Mouse (Mus musculus) intestine, postnatal 0 days (tissue): ENCODE measurements around the gene Dnlz. TPM values are rescaled to one million over a fixed set of nuclear protein-coding genes. Genes with fewer than 3 reads are reported as not detected.

Experiments used
- ATAC-seq: fragments of 200-750 bp; cut with Nextera tagmentation; 2 replicates; pipeline ENCODE4 v1.8.0; 2017; ENCODE audit warnings: mild to moderate bottlenecking, moderate TSS enrichment, moderate library complexity
- H3K27ac ChIP-seq: fragments of 300-500 bp; sonication (generic); 2 replicates; pipeline ENCODE4 v1.5.1; 2014; ENCODE audit warnings: mild to moderate bottlenecking, low read depth, low read length, moderate library complexity
- H3K27me3 ChIP-seq: fragments of 300-500 bp; sonication (generic); replicated peaks from 2 replicates; pipeline ENCODE4 v1.6.1; 2014; ENCODE audit warnings: low read length, mixed read lengths; ENCODE audit not compliant: control insufficient read depth, insufficient read depth
- H3K36me3 ChIP-seq: fragments of 300-500 bp; sonication (generic); 2 replicates; pipeline ENCODE4 v1.6.1; 2014; ENCODE audit warnings: mild to moderate bottlenecking, moderate library complexity; ENCODE audit not compliant: control insufficient read depth, insufficient read depth
- H3K4me1 ChIP-seq: fragments of 300-500 bp; sonication (generic); replicated peaks from 2 replicates; pipeline ENCODE4 v1.6.1; 2014; ENCODE audit warnings: antibody characterized with exemption, low read length, mixed read lengths; ENCODE audit not compliant: control insufficient read depth, insufficient read depth
- H3K4me2 ChIP-seq: fragments of 300-500 bp; sonication (generic); replicated peaks from 2 replicates; pipeline ENCODE4 v1.6.1; 2014; ENCODE audit warnings: low read depth, mild to moderate bottlenecking, moderate library complexity
- H3K4me3 ChIP-seq: fragments of 300-500 bp; sonication (generic); 2 replicates; pipeline ENCODE4 v1.5.1; 2014; ENCODE audit warnings: low read depth, low read length
- H3K9ac ChIP-seq: fragments of 300-500 bp; sonication (generic); 2 replicates; pipeline ENCODE4 v1.6.1; 2014; ENCODE audit warnings: mild to moderate bottlenecking, low read depth, low read length
- H3K9me3 ChIP-seq: fragments of 300-500 bp; sonication (generic); 2 replicates; pipeline ENCODE4 v1.6.1; 2016; ENCODE audit warnings: mixed run types; ENCODE audit not compliant: control insufficient read depth
- CTCF ChIP-seq: sonication (generic); IDR thresholded peaks from 2 replicates; pipeline ENCODE4 v1.5.1; 2016; ENCODE audit warnings: low read depth, mild to moderate bottlenecking, control low read depth, antibody characterized with exemption, moderate library complexity
- WGBS: fragments of 180-500 bp; shearing (Covaris S2); extraction: QIAGEN DNeasy Blood & Tissue Kit; methylation state at CpG from one replicate; pipeline ENCODE4 v1.1.7; 2014; 5-methylcytosine and 5-hydroxymethylcytosine counted together
- polyA plus RNA-seq: library from polyadenylated mRNA; unstranded; fragments of >200 nt; fragmentation: Nextera tagmentation; extraction: Ambion mirVana; gene quantifications from 2 replicates; pipeline ENCODE4 v1.2.1, GENCODE M21; 2015

Dnlz gene
- polyA plus RNA-seq, 1 experiment from 2014 or later, result 17.0 TPM

GRCm38 (mm10) chr2:26316576-26317246, 35.2 kb downstream of the Dnlz start:
- no peak overlapping the region; the same call in 1 of the 2 replicates for H3K27ac ChIP-seq
- H3K9me3 ChIP-seq, result no peaks in the 10 kb centered on the region
- H3K9ac ChIP-seq, result no peak overlapping the region
- peak overlapping the region; percentile 85 for H3K4me2 ChIP-seq
- TF ChIP-seq CTCF, result no peak
- no peaks in the 10 kb centered on the region for H3K36me3 ChIP-seq
- peak overlapping the region; percentile 72 for H3K4me3 ChIP-seq
- 60% methylated on average over 9 of the region's 9 CpGs for WGBS
- no peaks in the 10 kb centered on the region for H3K27me3 ChIP-seq
- no peak for ATAC-seq
- 0 out of 2 replicates have a peak, but pooled peaks cover 2% of the 10 kb centered on the region for H3K4me1 ChIP-seq

GRCm38 (mm10) chr2:26315925-26316311, 36.0 kb downstream of the Dnlz start:
- Histone ChIP-seq H3K27me3 (no peaks in the 10 kb centered on the region), H3K4me3 (peak overlapping the region; percentile 72), H3K9ac (peak overlapping the region; percentile 66), H3K36me3 (no peaks in the 10 kb centered on the region), H3K9me3 (no peaks in the 10 kb centered on the region), H3K27ac (peak overlapping the region; percentile 71; the same call in 1 of the 2 replicates), H3K4me2 (peak overlapping the region; percentile 85), H3K4me1 (0 out of 2 replicates have a peak, but pooled peaks cover 2% of the 10 kb centered on the region)
- WGBS, result 0% methylated on average over 11 of the region's 11 CpGs
- peak; percentile 44 for ATAC-seq
- no peak for TF ChIP-seq CTCF

- Histone ChIP-seq H3K4me1 (0 out of 2 replicates have a peak, but pooled peaks cover 2% of the 10 kb centered on the region), H3K36me3 (no peaks in the 10 kb centered on the region), H3K4me3 (peak within 1 kb of the TSS; percentile 72), H3K4me2 (peak within 1 kb of the TSS; percentile 85), H3K27me3 (no peaks in the 10 kb centered on the region), H3K9ac (peak within 1 kb of the TSS; percentile 66), H3K9me3 (no peaks in the 10 kb centered on the region), H3K27ac (peak within 1 kb of the TSS; percentile 71)
- TF ChIP-seq CTCF, result 0 out of 2 replicates have a peak, but pooled peaks have one; percentile 16
- 1% methylated on average over 60 of the region's 66 CpGs for WGBS
- peak; percentile 66 for ATAC-seq
Measured at GRCm38 (mm10) chr2:26315072-26315924, 36.6 kb downstream of the Dnlz start, which contains the start of gene Gpsm1. Gene Gpsm1 (plus strand): TSS chr2:26315515.

GRCm38 (mm10) chr2:26314281-26315071, 37.4 kb downstream of the Dnlz start:
- Histone ChIP-seq H3K4me3 (no peak overlapping the region), H3K27ac (peak overlapping the region; percentile 71; the same call in 1 of the 2 replicates), H3K36me3 (no peaks in the 10 kb centered on the region), H3K9me3 (no peaks in the 10 kb centered on the region), H3K9ac (no peak overlapping the region), H3K4me2 (peak overlapping the region; percentile 85), H3K27me3 (no peaks in the 10 kb centered on the region), H3K4me1 (0 out of 2 replicates have a peak, but pooled peaks cover 2% of the 10 kb centered on the region)
- WGBS, result 57% methylated on average over 13 of the region's 13 CpGs
- no peak for TF ChIP-seq CTCF
- no peak for ATAC-seq

GRCm38 (mm10) chr2:26313394-26313793, 38.5 kb downstream of the Dnlz start:
- no peak overlapping the region for H3K9ac ChIP-seq
- no peak overlapping the region for H3K4me3 ChIP-seq
- no peaks in the 10 kb centered on the region for H3K36me3 ChIP-seq
- H3K9me3 ChIP-seq, result no peaks in the 10 kb centered on the region
- H3K4me1 ChIP-seq, result 0 out of 2 replicates have a peak, but pooled peaks cover 2% of the 10 kb centered on the region
- no peak for TF ChIP-seq CTCF
- 93% methylated on average over 1 of the region's 1 CpGs for WGBS
- ATAC-seq, result no peak
- H3K27ac ChIP-seq, result no peak overlapping the region
- H3K4me2 ChIP-seq, result no peak overlapping the region
- no peaks in the 10 kb centered on the region for H3K27me3 ChIP-seq
